Mouse (Mus musculus) liver, embryonic 14.5 days (tissue): ENCODE results near the gene Plpp3. TPM values are rescaled to one million over a fixed set of nuclear protein-coding genes. Genes with fewer than 3 reads are reported as not detected.
A peak's percentile ranks its signal among the peaks of the same experiment; 100 is the strongest.

Experiments used
- ATAC-seq: fragments of 200-750 bp; cut with Nextera tagmentation; 2 replicates; pipeline ENCODE4 v1.8.0; 2017; ENCODE audit warnings: moderate number of reproducible peaks, mild to moderate bottlenecking, moderate library complexity; ENCODE audit not compliant: insufficient read depth
- DNase-seq, 3 experiments: peaks; one replicate each; pipeline ENCODE4 v3.0.0-alpha.2; 2012 to 2013; ENCODE audit warnings: low read depth in 3 of 3, low spot score in 3 of 3
- H3K27ac ChIP-seq: fragments of 300-500 bp; sonication (generic); 2 replicates; pipeline ENCODE4 v1.5.1; 2014; ENCODE audit warnings: moderate library complexity, mild to moderate bottlenecking, control low read depth, inconsistent platforms
- H3K27me3 ChIP-seq: fragments of 300-500 bp; sonication (generic); 2 replicates; pipeline ENCODE4 v1.6.1; 2014; ENCODE audit warnings: mild to moderate bottlenecking, low read length, moderate library complexity; ENCODE audit not compliant: control insufficient read depth, insufficient read depth
- H3K36me3 ChIP-seq: fragments of 300-500 bp; sonication (generic); replicated peaks from 2 replicates; pipeline ENCODE4 v1.6.1; 2014; ENCODE audit warnings: low read depth; ENCODE audit not compliant: control insufficient read depth, insufficient read depth
- H3K4me1 ChIP-seq, 2 experiments: fragments of 200-500 bp in 1 of 2; fragments of 300-500 bp in 1 of 2; sonication (generic) in 1 of 2; replicated peaks; 2 replicates each; pipeline ENCODE4 v1.6.1; 2012 to 2014; ENCODE audit warnings: antibody characterized with exemption in 1 of 2, inconsistent platforms in 1 of 2, low read length in 1 of 2; ENCODE audit not compliant: control insufficient read depth in 2 of 2, insufficient read depth in 2 of 2
- H3K4me2 ChIP-seq: fragments of 300-500 bp; sonication (generic); 2 replicates; pipeline ENCODE4 v1.6.1; 2014; ENCODE audit warnings: low read depth, mild to moderate bottlenecking, control low read depth, moderate library complexity
- H3K4me3 ChIP-seq, 2 experiments: fragments of 200-500 bp in 1 of 2; fragments of 300-500 bp in 1 of 2; sonication (generic) in 1 of 2; 2 replicates each; pipeline ENCODE4 v1.5.1; 2012 to 2014; ENCODE audit warnings: low read depth in 2 of 2, low read length in 2 of 2, mild to moderate bottlenecking in 2 of 2, control low read depth in 1 of 2, inconsistent platforms in 1 of 2, moderate library complexity in 1 of 2; ENCODE audit not compliant: insufficient read depth in 1 of 2
- H3K9ac ChIP-seq: fragments of 300-500 bp; sonication (generic); replicated peaks from 2 replicates; pipeline ENCODE4 v1.6.1; 2014; ENCODE audit warnings: mild to moderate bottlenecking, control low read depth, moderate library complexity
- H3K9me3 ChIP-seq: fragments of 300-500 bp; sonication (generic); 2 replicates; pipeline ENCODE4 v1.6.1; 2016; ENCODE audit warnings: low read length, mixed read lengths; ENCODE audit not compliant: control insufficient read depth
- CTCF ChIP-seq: IDR thresholded peaks from 2 replicates; pipeline ENCODE4 v1.5.1; 2016; ENCODE audit warnings: antibody characterized with exemption, low read depth, control low read depth
- EP300 ChIP-seq: IDR thresholded peaks from 2 replicates; pipeline ENCODE4 v1.6.1; 2016; ENCODE audit warnings: antibody characterized with exemption, low read depth
- WGBS: fragments of 180-500 bp; shearing (Covaris S2); extraction: QIAGEN DNeasy Blood & Tissue Kit; methylation state at CpG from one replicate; pipeline ENCODE4 v1.1.7; 2014; ENCODE audit not compliant: insufficient replicate concordance; 5-methylcytosine and 5-hydroxymethylcytosine counted together
- polyA plus RNA-seq, 2 experiments: library from polyadenylated mRNA; depleted of rRNA in 1 of 2; stranded (reverse) in 1 of 2; unstranded in 1 of 2; fragments of >200 nt; fragmentation: Nextera tagmentation in 1 of 2; extraction: Ambion mirVana in 1 of 2; gene quantifications; 2 replicates each; pipeline versions ENCODE4 v1.2.1 to v1.2.3; 2012 to 2014

Gene Plpp3
- polyA plus RNA-seq, 2 experiments = 5.7 to 7.0 TPM

GRCm38 (mm10) chr4:105149492-105149891 lies 7.7 kb upstream of the Plpp3 start:
- no peak for TF ChIP-seq CTCF
- TF ChIP-seq EP300 = no peak
- ATAC-seq = no peak
- 53% methylated on average over 7 of the region's 7 CpGs for WGBS

DNA sequence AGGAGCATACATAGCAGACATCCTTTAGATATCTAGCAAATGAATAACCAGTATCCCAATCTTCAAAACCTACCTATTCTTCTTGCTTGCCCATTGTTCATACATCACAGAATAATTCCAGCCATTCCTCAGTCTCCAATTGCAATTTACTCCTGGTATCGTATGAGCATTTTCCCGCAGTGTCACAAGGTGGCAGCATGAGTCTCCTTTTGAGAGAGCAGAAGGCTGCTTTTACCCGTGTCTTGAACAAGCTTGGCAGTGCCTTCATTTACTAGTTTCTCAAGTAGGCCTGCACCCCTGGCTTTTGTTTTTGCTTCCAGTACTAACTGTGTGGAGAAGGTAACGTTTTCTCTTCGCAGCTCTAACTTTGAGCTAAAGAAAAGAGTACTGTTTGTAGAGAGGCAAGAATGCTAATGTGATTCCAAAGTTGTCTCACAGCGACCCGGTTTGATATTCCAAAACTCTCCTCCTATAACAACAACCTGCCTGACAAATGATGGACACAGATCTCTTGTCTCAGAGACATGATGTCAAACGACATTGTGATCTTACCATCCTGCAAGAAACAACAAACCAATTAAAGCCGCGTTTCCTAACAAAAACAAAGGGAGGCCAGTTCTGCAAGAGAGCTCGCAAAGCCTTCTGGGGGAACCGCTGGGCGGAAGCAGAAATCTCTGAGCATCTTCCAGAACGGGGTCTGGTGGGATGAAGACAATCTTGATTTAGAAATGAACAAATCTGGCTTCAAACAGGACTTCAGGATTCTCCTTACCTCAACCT lies 5.0 kb upstream of the Plpp3 start:
- Histone ChIP-seq H3K4me1 (no peaks in the 10 kb centered on the region), H3K27me3 (no peaks in the 10 kb centered on the region), H3K9ac (no peak overlapping the region), H3K4me3 (no peak overlapping the region), H3K9me3 (no peaks in the 10 kb centered on the region), H3K4me2 (no peak overlapping the region), H3K36me3 (no peaks in the 10 kb centered on the region), H3K27ac (no peak overlapping the region)
- 37% methylated on average over 14 of the region's 14 CpGs for WGBS
- ATAC-seq (no peak), DNase-seq (no peak)
- TF ChIP-seq CTCF = peak; percentile 60
- no peak for TF ChIP-seq EP300

More at GRCm38 (mm10) chr4:105149492-105149891, 7.7 kb upstream of the Plpp3 start:
- DNase-seq = no peak
- Histone ChIP-seq H3K4me2 (no peak overlapping the region), H3K9ac (no peak overlapping the region), H3K4me3 (no peak overlapping the region), H3K36me3 (no peaks in the 10 kb centered on the region), H3K27me3 (no peaks in the 10 kb centered on the region), H3K9me3 (no peaks in the 10 kb centered on the region), H3K4me1 (no peaks in the 10 kb centered on the region), H3K27ac (no peak overlapping the region)

- no peak overlapping the region for H3K4me2 ChIP-seq
- no peak overlapping the region for H3K27ac ChIP-seq
- TF ChIP-seq CTCF (no peak), EP300 (no peak)
- DNase-seq (no peak), ATAC-seq (no peak)
- no peaks in the 10 kb centered on the region for H3K36me3 ChIP-seq
- H3K4me1 ChIP-seq = no peaks in the 10 kb centered on the region
- no peak overlapping the region for H3K9ac ChIP-seq
- H3K27me3 ChIP-seq = peaks cover 11% of the 10 kb centered on the region
- 59% methylated on average over 3 of the region's 3 CpGs for WGBS
- H3K9me3 ChIP-seq = no peaks in the 10 kb centered on the region
- H3K4me3 ChIP-seq = no peak overlapping the region
These were observed 3.9 kb upstream of the Plpp3 start for GRCm38 (mm10) chr4:105153227-105153626.

DNA sequence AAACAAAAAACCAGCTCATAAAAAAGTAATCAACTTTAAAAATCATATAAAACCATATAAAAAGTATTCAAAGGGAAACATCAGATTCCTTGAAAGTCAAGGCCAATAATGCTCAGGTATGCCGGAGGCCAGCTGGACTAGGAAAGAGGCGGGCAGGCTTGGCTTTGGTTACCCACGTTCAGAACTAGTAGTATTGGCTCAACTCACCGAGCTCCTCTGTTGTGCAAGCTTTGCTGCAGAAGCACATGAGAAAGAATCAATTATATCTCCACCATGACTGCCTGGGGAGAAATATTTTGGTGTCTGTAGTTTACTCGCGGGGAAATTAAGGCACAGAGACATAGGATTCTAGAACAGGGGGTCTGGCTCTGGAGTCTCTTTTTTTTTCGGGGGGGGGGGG lies 866 bp upstream of the Plpp3 start:
- Histone ChIP-seq H3K9ac (no peak overlapping the region), H3K27me3 (peaks cover 27% of the 10 kb centered on the region), H3K27ac (no peak overlapping the region), H3K36me3 (no peaks in the 10 kb centered on the region), H3K4me1 (no peaks in the 10 kb centered on the region), H3K4me3 (no peak overlapping the region), H3K4me2 (no peak overlapping the region), H3K9me3 (no peaks in the 10 kb centered on the region)
- TF ChIP-seq EP300 = no peak
- TF ChIP-seq CTCF = no peak
- ATAC-seq (no peak), DNase-seq (no peak)
- WGBS = 49% methylated on average over 7 of the region's 7 CpGs

- H3K9me3 ChIP-seq = no peaks in the 10 kb centered on the region
- no peak overlapping the region for H3K9ac ChIP-seq
- TF ChIP-seq CTCF = no peak; the same call in 1 of the 2 replicates
- TF ChIP-seq EP300 = no peak
- H3K4me2 ChIP-seq = peak overlapping the region; percentile 47
- 5% methylated on average over 4 of the region's 4 CpGs for WGBS
- peaks cover 27% of the 10 kb centered on the region for H3K27me3 ChIP-seq
- H3K27ac ChIP-seq = no peak overlapping the region
- no peaks in the 10 kb centered on the region for H3K4me1 ChIP-seq
- DNase-seq (no peak), ATAC-seq (no peak)
- peak overlapping the region; percentile 58 to 70; a peak in 3 of 4 replicates for H3K4me3 ChIP-seq
- no peaks in the 10 kb centered on the region for H3K36me3 ChIP-seq
These were observed 232 bp upstream of the Plpp3 start for GRCm38 (mm10) chr4:105156955-105157275.
